Mouse (Mus musculus) kidney, postnatal 4 days (tissue): ENCODE measurements around the gene Gm28374.
"Not testable (repeated sequence)": the region's sequence is repeated elsewhere in the genome, so short reads cannot be mapped to it uniquely, and the experiment has no call there.

Experiments
- DNase-seq, 2 experiments: peaks; one replicate each; pipeline ENCODE4 v3.0.0; 2021; ENCODE audit warnings: mixed read lengths in 2 of 2

The Gm28374 gene

DNA sequence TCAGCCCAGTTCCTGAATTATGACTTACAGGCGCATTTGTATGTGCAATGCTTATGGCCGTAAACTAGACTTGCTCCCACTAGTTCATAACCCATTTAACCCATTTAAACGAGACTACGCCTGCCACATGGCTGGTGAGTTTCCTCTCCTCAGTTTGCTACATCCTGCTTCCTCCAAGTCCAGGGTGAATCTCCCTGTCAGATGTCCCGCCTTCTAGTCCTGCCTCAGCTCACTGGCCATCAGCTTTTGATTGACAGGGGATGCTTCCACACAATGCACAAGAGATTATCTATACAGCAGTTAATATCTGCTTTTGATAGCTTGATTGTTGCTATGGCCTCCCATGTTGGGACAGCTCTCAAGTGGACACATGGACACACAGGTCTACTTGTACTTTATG is 27.8 kb downstream of the Gm28374 start:
- DNase-seq: peak in 1 of 2 experiments; percentile 11

DNA sequence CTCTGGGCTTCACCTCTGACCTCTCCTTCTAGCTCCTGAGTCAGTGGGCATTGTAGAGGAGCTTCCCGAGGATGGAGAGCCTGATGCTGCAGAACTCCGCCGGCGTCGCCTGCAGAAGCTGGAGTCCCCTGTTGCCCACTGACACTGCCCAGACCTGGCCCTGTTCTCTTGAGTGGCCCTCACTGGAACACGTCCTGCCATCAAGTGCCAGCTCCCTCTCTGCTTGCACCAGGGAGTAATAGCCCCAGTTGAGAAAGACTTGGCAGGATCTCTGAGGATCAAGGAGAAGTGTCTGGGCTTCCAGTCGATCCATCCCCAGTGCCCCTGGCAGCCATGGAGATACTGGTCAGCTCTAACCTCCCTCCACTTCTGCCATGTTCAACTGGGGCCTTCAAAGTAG is 29.5 kb downstream of the Gm28374 start:
- no peak for DNase-seq

DNA sequence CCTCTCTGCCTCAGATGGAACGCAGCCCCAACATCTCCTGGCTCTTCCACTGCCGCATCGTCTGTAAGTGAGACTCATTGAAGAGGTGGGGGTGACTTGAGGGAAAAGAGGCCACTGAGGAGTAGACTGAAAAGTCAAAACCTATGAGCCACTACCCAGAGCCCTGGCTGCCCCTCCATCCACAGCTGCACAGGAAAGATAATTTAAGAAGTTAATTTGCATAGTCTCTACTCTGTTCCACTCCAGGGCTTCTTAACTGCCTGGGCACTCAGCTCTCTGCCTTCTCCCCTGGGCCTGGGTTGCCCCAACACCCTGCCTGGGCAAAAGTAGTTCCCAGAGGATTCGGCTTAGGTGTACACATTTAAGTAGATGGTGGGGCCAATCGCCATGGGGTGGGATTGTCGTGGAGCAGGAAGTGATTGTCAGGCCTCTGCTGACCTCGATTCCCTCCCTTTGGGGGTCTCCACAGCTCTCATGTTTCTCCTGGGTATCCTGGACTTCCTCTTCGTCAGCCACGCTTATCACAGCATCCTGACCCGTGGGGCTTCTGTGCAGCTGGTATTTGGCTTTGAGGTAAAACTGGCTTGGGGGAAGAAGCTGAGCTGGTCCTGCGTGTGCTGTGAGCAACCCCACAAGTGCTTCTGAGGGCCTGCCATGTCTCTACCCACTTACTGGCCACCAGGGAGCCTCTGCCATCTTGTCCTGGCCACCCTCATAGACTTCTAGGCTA is 33.2 kb downstream of the Gm28374 start:
- DNase-seq: peak in 1 of 2 experiments; percentile 2

DNA sequence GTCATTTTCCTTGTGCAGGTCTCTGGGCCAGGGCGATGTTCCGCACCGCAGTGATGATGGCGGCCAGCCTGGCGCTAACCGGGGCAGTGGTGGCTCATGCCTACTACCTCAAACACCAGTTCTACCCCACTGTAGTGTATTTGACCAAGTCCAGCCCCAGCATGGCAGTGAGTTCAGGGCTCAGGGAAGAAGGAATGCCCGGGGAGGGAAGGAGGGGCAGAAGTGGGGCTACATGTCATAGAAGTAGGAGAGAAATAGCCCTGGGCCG is 34.2 kb downstream of the Gm28374 start:
- DNase-seq: peak in 1 of 2 experiments; percentile 18

DNA sequence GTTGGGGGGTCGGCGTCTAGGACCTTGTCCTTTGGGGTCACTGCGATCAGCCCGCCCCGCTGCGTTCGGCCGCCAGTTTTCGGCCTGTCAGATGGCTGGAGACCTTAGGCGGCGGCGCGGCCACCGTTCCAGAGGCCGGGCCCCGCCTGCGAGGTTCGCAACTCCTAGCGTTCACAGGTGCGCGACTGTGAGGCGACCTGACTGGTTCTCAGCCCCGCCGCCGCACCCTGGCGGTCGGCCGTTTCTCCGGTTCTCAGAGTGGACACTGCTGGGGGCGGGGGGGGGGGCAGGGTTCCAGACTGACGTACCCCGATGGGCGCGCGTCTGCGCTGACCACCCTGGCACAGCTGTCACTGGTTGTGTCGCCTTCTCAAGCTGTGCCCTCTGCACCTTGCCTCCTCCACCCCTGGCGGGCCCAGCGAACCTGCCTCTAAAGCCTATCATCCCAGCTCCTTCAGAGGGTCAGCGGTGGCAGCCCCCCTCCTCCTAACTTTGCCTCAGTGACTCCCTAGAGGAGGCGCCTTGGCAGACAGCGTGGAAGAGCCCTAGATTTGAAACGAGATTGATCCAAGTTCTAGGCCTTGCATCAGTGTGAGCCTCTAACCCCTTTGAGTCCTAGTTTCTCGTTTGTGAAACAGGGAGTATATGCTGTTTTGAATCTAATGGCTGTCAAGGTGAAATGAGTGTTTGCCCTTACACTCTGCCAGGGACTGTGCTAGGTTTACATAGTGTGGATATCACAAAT is 34.7 kb downstream of the Gm28374 start:
- DNase-seq: no peak

DNA sequence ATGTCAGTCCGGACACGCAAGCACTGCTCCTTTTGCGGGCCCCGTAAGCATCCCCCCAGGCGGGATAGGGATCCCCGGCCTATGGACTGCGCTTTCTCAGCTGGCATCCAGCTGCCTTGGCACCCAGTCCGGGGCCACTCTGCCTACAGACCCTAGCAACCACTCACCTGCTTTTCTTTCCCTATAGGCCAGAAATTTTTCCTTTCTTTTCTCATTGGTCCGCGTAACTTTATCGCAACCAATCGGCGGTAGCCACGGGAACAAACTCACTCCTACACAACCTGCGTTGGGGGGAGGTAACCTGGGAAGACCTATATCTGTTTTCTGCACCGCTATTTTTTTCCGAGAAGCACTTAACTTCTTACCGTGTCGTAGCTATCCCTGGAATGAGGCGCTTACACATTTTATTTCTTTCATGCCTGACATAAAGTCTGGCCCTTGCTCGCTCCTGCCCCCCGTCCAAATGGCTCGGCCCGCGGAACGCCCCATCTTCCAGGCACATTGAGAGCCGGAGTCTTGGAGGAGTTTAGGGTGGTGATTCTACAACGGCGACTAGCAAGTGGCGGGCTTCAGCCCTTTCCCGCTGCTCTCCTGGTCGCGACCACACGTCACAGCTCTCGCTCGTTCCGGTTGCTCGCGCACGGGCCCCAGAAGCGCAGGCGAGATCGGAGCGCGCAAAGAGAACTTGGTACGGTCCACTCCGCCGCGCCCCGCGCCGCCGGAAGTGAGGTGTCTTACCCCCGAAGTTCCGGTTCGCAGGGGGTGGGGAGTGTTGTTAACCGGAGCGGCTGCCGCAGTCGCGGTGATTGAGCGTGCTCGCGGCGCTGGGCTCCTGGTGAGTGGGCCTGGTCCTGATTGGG is 35.5 kb downstream of the Gm28374 start, which contains the start of gene Syvn1:
TSS of gene Syvn1 (plus strand) at position 283 of the 860 bp plus-strand sequence.
- peak; percentile 89 to 94 for DNase-seq

DNA sequence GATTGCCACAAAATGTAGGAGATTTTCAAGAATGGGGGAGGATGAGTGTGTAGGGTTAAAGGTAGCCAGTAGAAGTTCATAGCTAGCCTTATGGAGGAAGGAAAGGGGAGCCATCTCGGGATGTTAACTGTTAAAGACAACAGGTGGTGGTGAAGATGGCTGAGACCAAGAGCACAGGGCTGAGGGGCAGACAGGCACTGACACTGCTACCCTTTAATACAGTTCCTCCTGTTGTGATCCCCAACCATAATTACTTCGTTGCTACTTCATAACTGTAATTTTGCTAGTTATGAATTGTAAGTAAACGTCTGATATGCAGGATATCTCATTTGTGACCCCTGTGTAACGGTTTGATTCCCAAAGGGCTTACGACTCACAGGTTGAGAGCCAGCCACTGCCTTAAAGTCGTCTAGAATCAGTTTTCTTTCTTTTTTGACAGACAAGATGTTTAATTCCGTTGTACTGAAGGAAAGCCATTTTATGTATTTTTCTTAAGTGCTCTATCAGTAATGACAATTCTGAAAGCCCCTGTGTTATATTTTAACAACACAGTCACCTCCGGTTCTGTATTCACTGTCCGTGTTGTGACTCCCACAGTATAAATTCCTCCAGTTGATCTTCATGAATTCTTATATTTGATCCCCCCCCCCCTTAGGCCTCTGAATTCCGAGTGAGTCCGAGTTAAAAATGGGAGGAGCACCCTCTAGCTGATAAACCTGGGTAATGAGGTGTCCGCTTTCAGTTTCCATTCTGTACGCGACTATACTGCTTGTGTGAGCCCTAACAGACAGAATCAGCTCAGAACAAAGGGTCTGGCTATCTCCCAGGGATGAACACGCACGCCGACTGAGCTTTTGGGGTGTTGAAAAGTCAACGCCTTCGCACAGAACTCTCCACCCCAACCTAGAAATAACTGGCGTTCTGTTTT is 36.4 kb downstream of the Gm28374 start:
- no peak for DNase-seq

DNA sequence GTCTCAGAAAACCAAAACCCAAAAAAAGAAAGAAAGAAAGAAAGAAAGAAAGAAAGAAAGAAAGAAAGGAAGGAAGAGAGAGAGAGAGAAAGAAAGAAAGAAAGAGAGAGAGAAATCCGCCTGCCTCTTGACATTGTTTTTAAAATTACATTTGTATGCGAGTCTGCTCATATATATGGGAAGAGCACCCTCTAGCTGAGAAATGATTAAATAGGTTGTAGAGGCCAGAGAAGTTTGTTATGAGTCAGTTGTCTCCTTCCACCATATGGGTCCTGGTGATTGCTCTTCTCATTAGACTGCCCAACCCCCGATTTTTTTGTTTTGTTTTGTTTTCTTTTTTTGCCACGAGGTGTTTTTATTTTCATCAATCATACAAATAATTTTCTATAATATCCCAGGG is 38.0 kb downstream of the Gm28374 start:
- DNase-seq: not testable (repeated sequence)

DNA sequence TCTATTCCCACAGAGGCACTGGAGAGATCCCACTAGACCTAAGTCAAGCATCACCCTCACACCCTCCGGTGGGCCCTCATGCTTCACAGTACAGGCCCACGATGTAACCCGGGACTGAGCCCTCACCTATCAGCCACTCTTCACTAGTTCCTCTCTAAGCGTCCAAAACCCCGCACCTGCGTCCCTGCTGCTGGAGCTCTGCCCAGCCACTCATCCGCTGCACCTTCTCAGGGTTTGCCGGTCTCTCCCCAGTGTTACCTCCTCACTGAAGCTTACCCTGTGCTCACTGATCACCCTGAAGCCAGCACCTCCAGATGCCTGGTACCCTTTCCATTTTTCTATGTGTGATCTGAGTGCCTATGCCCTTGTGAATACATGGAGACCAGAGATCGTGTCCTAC is 39.8 kb downstream of the Gm28374 start:
- no peak for DNase-seq

DNA sequence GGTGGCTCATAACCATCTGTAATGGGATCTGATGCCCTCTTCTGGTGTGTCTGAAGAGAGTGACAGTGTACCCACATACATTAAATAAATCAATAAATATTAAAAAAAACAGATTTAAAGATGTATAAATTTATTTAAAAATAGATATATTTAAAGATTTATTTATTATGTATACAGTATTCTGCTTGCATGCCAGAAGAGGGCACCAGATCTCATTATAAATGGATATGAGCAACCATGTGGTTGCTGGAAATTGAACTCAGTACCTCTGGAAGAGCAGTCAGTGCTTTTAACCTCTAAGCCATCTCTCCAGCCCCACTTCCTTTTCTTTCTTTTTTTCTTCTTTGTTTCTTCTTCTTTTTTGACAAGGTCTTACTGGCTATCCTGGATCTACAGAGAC is 42.1 kb downstream of the Gm28374 start:
- no peak for DNase-seq

DNA sequence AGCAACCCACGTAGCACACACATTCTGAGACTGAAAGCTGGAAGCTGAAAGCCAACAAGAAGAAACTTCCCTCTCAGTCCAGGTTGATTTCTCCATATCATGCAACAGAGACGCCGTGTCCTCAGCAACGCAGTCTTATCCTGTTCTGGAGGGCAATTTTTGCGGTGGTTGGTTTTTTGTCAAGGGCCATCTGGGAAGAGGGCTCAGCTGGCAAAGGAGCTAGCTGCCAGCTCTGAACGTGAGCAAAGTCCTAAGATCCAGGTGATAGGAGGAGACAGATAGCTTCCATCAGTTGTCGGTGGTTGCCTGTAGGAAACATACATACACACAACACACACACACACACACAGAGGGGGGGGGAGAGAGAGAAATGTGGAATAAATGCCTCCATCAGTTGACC is 43.7 kb downstream of the Gm28374 start:
- no peak for DNase-seq

DNA sequence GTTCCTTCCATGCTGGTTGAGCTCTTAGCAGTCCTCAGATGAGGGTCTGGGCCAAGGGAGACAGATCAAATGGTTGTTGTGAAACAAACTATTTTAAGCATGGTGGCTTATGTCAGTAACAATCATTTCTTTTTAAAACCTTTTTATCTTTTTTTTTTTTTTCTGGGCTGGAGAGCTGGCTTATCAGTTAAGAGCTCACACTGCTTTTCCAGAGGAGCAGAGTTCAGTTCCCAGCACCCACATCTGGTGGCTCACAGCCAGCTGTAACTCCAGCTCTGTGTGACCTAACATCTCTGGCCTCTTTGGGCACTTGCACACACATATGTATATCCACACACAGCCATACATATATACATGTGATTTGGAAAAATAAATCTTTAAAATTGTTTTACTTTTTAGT is 44.4 kb downstream of the Gm28374 start:
- no peak for DNase-seq

DNA sequence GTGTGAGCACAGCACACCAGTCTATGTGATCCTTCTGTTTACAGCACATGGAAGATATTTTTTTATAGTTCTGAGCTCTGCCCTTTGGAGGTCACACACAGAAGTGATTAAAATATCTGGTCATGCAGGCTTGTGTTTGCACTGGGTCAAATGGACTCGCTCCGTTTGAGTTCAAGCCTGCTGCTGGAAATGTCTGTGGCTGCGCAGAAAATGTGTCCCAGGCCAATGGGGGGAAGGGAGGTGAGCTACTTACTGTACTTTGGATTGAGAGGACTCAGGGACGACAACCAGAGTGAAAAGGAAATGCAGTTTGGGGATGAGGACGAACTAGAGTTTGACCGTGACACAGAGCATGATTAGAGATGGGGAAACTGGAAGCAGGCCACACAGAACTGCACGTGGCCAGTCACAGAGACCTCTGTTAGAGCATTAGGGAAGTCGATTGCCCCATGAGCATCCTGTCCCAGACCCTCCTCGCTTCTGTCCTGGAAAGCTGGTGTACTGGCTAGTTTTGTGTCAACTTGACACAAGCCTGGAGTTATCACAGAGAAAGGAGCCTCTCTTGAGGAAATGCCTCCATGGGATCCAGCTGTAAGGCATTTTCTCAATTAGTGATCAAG is 46.0 kb downstream of the Gm28374 start:
- no peak for DNase-seq

DNA sequence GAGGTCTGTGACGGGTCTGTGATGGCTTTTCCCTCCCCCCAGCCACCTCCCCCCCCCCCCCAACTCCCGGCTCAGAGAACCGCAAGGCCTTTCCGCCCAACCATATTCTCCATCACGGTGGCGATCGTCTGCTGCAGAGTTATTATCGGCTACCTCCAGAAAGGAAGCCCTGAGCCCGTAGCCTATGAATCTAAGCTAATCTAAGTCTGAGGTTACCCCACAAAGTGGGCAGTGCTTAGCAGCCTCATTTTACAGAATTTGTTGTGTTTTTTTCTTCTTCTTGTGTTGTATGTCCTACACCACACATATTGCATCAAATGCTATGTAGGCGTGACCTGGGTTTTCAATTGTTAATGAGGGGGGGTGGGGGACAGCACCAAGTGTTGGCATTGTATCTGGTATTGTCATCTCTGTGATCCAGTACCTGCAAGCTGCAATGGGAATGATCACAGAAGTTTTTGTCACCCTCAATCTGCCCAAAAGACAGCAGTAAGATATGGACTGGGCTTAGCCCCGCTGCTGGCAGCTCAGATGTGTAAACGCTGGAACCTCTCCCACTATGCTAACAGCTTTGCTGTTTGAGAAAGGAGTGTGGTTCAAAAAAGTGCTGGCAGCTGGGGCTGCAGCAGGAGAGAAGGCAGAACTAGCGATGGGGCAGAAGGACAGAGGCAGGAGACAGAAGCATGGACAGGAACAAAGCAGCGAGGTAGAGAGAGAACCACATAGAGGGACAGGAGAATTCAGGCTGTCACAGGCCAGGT is 51.4 kb downstream of the Gm28374 start:
- DNase-seq: no peak

DNA sequence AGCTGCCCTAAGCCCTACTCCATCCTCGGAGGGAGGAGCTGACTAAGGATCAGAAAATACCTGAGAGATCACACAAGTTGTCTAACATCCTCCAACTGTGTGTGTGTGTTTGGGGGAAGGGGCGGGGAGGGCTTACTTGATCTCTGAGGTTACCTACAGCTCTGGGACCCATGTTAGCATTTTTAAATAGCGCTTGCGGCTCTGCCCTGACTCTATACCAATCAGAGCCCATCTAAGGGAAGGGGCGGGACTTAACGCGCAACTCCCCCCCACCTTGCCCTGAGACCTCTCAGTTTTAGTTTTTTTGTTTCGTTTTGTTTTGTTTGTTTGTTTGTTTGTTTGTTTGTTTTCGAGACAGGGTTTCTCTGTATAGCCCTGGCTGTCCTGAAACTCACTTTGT is 52.6 kb downstream of the Gm28374 start:
- DNase-seq: no peak

DNA sequence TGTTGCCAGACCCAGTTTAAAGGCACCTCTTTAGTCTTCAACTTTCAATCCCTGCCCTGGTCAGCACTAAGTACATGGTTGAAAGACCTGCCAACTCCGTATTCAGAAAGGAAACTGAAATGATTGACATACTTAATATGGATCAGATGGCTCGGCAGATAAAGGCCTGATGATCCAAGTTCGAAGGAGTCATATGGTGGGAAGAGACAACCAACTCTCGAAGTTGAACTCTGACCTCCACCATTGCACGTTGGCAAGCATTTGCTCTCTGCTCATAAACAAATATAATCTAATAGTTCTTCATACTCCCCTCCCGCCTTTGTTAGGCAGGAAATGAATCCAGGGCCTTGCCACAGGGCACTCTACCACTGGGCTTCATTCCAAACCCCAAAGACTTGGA is 53.1 kb downstream of the Gm28374 start:
- DNase-seq: no peak
